Mouse (Mus musculus): ENCODE measurements around the gene Mroh3. TPM values are rescaled to one million over a fixed set of nuclear protein-coding genes. Genes with fewer than 3 reads are reported as not detected.

The Mroh3 gene
- total RNA-seq (2014; fragmentation: Nextera tagmentation) (not detected in 2 replicates), total RNA-seq (2017) (not detected in 2 replicates)

DNA sequence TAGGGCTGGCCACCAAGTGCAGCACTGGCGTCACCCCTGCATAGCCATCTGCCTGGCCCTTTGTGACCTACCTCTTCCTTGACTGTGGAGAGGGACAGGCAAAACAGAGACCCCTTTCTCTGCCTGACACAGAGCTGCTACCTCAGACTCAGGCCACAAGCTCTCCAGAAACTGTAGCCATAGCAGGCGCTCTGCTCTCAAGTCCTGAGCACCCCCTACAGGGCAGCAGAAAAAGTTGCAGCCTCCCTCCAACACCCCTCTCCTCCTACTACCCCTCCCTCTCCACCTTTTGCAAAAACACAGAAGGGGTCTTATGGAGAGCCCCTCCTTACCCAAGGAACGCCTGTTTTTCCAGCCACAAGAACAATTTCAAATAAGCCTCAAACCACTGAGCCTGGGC lies at the start of gene Mroh3:
Gene Mroh3, minus strand, starts transcription at position 26 of the 400 bp plus-strand sequence.
- peak; percentile 65 for ATAC-seq (replicated peaks; ENCODE audit: poor library complexity, severe bottlenecking)

DNA sequence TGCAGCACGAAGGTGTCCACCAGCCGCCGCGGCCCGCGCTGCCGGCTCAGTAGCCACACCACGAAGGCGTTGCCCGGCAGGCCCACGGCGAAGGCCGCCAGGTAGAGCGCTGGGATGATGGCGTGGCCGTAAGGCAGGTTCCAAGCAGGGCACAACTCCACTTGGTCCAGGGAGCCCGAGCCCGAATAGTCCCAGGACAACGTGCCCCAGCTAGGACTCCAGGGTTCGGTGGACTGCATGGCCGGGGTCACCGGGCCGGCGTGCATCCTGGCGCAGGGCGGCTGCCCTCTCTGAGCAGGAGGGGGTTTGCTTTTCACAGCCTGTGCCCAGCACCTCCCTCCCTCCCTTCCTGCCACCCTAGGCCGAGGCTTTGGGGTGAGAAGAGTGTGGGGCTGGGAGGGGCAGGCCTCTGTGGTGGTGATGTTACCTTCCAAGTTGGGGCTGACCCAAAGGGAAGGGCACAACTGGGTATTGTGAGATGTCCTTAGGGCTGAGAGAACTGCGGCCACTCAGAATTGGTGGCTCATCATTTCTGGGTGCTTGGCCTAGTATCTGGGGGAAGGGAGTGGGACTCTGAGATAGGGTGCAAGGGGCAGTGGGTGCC lies 48.1 kb upstream of the Mroh3 start, which contains the start of gene Gpr25:
Gene Gpr25, minus strand, starts transcription at position 239 of the 604 bp plus-strand sequence.
- no peak for ATAC-seq (replicated peaks; ENCODE audit: poor library complexity, severe bottlenecking)

DNA sequence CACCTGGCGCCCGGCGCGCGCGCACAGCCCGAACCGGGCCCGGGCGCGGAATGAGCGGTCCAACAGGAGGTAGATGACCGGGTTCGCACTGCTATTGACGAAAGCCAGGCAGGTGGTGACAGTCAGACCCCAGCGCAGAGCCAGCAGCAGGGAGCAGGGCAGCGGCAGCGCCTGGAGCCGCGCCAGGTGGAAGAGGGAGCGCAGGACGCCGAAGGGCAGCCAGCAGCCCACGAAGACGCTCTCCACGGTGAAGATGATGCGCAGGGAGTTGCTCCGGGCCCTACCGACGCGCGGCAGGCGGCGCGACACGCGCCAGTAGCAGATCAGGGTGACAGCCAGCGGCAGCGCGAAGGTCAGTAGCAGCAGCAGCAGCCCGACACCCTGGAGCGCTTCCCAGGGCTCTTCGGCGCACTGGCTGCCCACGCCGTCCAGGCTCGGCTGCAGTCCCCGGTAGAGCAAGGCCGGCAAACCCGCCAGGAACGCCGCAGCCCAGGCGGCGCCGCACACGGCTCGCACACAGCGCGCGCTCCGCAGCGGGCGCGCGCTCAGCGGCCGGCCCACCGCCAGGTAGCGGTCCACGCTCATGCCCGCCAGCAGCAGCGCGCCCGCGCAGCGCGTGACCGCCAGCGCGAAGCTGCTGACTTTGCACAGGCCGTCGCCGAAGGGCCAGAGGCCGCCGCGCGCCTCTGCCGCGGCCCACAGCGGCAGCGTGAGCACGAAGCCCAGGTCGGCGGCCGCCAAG lies 47.4 kb upstream of the Mroh3 start:
- peak; percentile 13; the same call in 1 of the 2 replicates for ATAC-seq (replicated peaks; ENCODE audit: poor library complexity, severe bottlenecking)

DNA sequence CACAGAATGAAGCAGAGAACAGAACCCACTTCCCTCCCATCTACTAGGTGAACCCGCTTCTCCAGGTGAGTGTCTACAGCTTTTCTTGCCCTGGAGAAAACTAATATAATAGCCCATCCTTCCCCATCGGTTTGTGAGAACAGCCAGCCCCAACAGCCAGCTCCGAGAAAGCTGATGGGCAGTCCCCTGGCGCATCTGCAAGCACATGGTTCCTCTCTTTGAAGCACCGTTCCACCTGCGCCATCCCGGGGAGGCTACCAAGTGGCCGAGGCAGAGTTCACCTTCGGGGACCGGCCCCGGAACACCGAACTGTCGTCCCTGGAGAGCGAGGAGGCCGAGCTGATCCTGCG lies 46.9 kb upstream of the Mroh3 start:
- no peak for ATAC-seq (replicated peaks; ENCODE audit: poor library complexity, severe bottlenecking)

DNA sequence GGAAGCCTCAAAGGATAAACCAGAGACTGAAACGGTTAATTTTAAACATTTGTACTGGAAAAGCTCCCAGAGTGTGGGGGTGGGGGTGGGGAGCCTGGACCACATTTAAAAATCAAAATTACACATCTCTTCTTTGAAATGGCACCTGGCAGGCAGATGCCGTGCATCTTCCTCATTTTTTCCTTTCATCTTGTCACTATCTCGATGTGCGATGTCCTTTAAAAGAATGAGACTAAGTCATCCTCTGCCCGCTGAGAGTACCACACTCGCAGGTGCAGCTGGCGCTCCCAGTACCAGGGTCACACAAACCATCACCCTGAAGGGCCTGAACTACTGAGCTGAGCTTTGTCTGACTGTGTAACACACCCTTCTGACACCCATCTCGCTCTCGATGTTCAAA lies 45.9 kb upstream of the Mroh3 start:
- no peak for ATAC-seq (replicated peaks; ENCODE audit: poor library complexity, severe bottlenecking)

DNA sequence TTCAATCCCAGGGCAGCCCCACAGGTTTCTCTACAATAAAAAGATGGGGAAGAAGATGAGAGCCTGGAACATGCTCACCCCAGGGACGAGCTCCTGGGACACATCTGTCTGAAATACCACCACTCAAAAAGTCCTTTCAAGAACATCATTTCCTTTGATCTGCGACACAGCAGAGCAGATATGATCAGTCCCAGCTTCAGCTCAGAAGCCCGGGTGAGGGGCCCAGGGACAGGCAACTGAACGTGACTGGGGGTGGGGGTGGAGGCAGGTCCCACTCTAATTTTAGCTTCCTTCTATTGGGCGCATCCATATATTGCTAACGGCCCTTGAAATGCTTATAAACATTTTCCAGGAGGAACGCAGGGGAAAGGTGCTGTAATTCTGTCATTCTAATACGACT lies 43.0 kb upstream of the Mroh3 start:
- ATAC-seq (replicated peaks; ENCODE audit: poor library complexity, severe bottlenecking), result no peak

DNA sequence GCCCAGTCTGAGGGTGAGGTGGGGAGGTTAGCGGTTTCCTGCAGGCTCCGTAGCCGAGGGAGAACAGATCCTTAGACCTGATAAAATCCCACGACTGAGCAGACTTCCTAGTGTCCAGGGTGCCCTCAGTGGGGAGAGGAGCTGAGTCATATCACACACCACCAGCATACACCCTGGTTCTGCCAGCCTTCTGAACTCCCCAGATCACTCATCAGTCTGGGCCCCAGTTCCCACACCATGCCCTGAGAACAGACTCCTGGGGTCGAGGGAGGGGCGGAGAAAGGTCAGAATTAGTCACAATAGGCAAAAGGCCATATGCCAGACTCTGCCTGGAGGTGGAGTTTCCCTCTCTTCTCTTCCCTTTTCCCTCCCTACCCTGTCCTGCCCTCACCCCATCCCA lies 42.5 kb upstream of the Mroh3 start:
- ATAC-seq (replicated peaks; ENCODE audit: poor library complexity, severe bottlenecking), result peak; percentile 49

DNA sequence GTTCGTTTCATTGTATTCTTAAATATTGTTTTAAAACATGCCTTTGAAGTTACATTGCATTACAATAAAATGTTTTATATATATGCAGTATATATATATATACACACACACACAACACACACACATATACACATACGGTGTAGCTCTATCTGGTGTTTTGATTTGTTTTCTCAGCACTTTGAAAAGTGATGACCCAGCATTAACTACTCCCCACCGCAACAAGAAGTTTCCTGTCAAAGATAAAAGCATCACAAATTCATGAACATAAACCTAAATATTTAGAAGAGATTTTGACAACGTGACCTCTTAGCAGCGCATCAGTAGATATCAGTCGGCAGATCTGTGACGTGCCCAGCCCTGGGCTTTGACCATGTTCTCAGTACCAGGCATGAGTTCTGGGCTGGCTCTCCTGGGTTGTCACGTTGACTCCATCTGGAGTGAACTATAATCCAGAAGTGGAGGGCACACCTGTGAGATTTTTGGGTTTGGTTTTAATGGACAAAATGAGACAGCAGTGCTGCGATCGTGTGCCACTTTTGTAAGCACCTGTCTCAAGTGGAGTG lies 42.0 kb upstream of the Mroh3 start:
- ATAC-seq (replicated peaks; ENCODE audit: poor library complexity, severe bottlenecking), result no peak

DNA sequence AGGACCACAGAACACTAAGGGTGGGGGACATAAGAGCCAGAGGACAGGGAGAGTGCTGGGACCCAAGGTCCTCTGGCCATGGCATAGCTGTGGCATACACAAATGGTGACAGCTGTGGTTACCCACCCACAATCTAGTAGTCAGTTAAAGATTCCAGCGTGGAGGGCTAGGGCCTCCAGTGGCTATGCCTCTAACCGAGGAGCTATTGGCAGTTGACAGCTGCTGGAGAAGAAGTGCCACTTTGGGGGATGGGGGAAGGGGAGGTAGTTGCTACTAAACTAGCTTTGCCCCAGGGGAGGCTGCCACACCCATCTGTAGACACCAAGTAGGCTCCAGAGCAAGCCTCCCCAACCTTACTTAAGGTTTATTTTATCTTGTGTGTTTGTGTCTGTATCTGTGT lies 40.8 kb upstream of the Mroh3 start:
- no peak for ATAC-seq (replicated peaks; ENCODE audit: poor library complexity, severe bottlenecking)

DNA sequence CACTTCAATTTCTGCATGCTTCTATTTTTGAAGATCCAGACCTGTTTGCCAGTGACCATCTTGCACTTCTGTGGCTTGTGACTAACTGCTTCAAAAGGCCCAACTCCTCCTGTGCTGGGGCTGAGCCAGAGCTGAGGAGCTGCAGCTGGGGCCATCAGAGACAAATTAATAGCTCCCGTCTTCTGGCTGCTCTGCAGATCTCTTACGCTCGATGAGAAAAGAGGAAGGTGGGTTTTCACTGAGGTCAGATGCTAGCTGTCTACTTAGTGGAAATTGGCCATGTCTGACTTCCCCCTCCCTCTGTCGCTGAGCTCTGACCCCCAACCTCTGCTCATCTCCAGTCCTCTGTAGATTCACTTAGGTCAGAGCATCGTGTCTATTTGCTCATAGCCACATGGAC lies 37.0 kb upstream of the Mroh3 start:
- ATAC-seq (replicated peaks; ENCODE audit: poor library complexity, severe bottlenecking), result peak; percentile 83

DNA sequence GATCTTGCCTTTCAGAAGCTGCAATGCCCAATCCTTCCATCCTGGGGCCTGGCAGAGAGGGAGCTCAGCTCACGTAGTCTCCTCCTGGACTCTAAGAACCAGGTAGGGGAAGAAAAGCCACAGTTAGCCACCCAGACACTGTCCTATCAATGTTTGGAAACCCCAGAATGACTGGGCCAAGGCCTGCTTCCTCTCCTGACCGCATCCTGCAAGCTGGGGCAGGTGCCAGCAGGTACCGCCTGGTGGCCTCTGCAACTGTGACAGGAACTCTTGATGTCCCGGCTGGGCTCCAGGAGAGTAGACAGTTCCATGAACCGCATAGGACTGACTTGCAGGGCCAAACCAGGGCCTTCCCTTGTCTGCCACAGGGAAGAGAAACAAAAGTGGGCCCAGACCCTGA lies 34.8 kb upstream of the Mroh3 start:
- peak; percentile 30; the same call in 1 of the 2 replicates for ATAC-seq (replicated peaks; ENCODE audit: poor library complexity, severe bottlenecking)

DNA sequence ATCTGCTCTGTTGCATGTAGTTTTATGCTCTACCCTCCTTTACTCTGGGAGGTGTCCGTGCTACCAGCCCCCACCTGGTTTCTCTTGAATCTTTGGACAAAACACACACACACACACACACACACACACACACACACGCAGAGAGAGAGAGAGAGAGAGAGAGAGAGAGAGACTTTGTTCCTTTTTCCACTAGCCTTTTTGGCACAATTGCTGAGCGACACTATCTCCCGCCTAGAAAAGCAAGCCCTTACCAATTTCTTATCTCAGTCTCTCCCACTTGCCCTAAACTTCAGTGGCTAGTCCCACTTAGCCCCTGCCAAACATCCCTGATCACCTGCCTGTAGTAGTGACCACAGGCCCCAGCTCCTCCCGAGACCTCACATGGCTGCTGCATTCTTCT lies 31.8 kb upstream of the Mroh3 start:
- ATAC-seq (replicated peaks; ENCODE audit: poor library complexity, severe bottlenecking), result no peak

DNA sequence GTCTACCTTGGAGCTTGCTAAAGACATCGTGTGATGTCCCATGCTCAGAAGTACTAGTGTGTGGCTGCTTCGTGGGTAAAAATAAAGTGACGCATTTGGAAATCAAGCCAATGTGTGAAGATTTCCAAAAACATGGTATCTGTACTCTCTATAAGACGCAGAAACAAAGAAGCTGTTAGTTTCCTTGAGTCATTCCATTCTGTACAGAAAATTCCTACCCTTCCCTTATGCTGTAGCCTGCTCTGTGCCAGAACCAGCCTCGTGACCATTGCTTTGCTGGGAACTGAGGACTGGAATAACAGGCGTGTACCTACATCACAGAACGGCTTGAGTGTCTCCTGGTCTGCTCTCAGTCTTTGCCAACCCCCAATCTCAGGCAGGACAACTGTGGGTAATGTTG lies 29.2 kb upstream of the Mroh3 start:
- ATAC-seq (replicated peaks; ENCODE audit: poor library complexity, severe bottlenecking), result no peak

DNA sequence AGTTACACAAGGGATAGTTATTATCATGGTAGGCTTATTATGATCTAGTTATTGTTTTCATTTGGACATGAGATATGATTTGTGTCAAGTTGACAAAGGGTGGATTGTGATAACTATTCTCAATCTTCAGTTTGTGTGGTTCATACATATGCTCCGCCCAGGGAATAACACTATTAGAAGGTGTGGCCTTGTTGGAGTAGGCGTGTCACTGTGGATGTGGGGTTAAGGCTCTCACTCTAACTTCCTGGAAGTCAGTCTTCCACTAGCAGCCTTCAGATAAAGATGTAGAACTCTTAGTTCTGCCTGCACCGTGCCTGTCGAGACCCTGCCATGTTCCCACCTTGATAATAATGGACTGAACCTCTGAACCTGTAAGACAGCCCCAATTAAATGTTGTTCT lies 25.9 kb upstream of the Mroh3 start:
- ATAC-seq (replicated peaks; ENCODE audit: poor library complexity, severe bottlenecking), result no peak

DNA sequence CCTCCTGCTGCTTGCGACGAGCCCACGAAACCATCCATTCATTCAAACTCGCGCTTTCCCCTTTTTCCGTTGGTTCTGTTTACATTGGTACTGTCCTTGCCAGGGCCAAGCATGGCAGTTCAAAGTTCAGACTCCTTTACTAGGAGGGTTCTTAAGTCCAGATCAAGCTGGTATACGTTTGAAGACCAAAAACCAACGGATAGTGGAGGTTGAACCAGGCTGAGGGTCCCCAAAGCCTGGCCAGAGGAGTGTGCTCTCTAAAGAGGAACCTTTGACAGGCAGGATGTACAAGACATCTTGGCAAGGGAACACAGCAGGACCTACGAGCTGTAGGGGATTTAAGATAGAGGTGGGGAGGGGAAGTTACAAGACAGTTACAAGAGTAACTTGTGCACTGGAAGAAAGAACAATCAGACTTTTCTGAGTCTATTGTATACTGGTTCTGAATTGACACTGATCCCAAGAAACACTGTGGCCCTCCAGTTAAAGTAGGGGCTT lies 22.0 kb upstream of the Mroh3 start:
- ATAC-seq (replicated peaks; ENCODE audit: poor library complexity, severe bottlenecking), result peak; percentile 65

DNA sequence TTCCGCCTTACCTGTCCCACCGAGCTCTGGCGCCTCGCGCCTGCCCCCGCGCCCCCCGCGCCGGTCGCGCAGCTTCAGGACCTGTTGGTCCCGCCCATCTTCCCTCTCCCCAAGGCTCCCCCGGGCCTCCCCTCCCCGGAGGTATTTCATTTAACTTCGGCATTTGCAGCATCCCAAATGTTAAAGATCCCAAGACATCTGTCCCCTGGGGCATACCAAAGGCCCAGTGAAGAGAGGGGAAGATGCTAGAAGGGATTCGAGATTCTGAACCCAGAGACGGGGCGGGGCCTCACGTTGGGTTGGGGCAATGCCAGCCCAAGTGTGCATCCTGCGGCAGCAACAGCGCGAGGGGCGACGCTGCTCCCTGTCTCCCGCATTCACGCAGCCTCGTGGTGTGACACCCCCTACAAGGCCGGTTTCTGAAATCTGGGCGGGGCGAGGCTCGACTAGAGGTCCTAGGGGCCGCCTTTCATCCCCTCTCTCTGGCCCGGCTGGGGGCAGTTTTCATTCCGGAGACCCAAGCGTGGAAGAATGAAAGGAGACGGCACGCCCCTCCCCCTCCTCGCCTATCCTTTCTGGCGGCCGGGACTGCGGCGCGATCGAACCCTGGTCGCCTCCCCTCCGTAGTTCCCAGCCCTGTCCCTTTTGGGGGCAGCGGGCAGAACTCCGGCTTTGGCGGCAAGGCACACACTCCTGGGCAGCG lies 21.4 kb upstream of the Mroh3 start, which contains the start of gene Inava:
Gene Inava, minus strand, starts transcription at position 373 of the 703 bp plus-strand sequence.
- ATAC-seq (replicated peaks; ENCODE audit: poor library complexity, severe bottlenecking), result peak; percentile 70

DNA sequence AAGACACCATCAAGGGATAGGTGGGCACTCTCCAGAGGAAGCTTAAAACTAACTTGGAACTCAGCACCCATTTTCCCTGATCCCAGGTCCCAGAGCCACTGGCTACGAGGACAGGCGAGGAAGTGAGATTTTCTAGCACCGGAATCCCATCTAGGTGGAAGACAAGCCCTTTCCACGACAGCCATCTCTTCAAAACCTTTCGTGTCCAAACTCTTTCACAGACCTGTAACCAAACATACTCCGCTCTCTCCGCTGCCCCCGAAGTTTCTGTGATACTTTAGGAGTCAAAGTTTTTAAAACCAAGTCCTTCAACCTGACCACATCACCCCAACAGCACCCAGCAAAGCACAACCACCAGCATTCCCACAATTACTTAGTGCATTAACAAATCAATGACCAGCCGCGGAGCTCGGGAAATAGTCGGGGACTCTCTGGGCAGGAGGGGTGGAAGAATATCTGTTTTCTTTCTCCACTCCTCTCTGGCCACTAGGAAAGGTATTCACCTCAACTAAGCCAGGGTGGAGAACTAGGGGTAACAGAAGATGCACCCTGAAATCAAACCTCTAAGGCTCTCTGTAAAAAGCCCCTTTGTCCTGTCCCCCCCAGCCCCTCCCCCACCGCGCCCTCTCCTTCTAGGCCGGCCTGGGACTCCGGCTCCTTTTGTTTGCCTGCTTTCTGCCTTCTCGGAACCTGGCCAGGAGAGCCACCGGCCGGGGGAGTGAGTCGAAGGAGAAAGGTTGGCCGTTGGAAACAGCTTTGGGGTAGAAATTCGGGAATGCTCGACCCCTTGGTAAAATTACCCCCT lies 20.6 kb upstream of the Mroh3 start:
- no peak for ATAC-seq (replicated peaks; ENCODE audit: poor library complexity, severe bottlenecking)

DNA sequence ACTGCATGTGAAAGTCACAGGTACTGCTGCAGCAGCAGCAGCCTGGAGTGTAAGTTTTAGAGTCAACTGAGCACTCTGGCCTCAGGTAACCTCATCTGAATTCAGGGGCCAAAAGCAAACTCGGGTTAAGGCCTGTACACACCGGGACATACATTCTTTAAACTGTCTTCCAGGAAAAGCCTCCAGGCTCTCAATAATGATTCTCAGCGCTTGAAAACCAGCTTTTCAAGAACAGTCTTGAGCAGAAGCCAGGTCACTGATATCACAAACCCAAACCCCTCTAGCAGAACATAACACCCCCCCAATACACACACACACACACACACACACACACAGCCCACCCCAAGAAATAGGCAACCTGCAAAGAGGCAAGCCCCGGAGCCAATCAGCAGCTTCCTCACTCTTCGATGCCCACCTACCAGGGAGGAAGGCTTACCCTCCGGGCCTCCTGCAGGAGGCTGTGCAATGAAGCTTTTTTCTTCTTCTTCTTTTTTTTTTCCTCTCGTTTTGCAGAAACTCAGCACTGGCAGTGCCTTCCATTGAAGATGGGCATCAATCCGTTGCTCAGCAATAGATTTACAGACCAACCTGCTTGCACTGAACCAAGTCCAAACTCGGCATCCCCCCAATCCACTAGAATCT lies 19.8 kb upstream of the Mroh3 start:
- peak; percentile 35; the same call in 1 of the 2 replicates for ATAC-seq (replicated peaks; ENCODE audit: poor library complexity, severe bottlenecking)

DNA sequence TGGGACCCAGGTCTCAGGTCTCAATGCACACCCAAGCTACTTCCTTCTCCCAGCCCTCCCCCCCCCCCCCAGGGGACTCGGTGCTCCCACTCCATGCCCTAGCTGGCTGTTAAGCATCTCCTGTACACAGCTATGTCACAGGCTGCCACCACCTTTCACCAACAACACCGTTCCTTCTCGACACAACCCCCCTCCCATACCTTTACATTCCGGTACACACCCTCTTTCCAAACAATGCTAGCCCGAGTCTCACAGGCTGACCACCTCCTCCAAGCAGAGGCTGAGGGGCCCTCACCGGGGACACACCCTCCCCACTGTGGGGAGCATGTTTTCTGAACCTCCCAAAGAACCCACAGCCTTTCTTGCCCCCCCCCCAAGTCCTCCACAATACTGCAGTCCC lies 19.0 kb upstream of the Mroh3 start:
- no peak for ATAC-seq (replicated peaks; ENCODE audit: poor library complexity, severe bottlenecking)

DNA sequence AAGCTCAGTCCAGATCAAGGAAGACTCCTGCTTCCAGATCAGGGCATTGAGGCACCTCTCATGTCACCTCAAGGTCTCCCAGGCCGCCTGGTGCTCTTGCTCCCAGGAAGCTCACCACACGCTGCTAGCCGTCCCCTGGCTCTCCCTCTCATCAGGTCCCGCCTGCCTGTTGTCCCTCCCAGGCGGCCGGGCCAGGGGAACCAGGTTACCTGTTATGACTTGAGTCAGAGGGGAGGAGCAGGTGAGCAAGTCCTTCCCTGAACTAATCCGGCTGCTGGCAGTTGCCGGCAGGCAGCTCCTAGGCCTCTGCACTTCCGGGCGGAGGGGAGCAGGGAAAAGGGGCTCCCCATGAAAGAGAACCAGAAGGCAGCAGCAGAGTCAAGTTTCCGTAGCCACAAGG lies 17.6 kb upstream of the Mroh3 start:
- ATAC-seq (replicated peaks; ENCODE audit: poor library complexity, severe bottlenecking), result no peak
